Mouse (Mus musculus): ENCODE measurements around the gene Gfra1.

DNA sequence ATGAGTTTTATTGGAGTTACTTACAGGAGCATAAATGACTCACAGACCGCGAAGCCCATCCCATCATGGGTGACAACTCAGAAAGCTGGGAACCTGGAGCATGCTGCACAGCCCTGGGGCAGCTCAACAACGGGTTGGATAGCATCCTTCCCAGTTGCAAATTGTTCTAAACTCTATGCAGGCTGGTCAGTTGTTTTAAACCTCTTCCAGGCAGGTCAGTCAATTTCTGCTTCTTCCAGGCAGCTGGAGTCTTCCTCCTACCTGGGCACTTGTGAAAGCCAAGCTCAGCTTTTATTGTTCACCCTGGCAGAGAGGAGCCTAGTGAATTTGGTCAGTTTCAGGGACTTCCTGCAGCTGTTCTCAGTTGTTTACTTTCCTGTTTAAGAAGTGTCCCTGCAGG lies 18.5 kb upstream of the Gfra1 start:
- TF ChIP-seq CTCF (IDR thresholded peaks at IDR 0.05; ENCODE audit: borderline replicate concordance, extremely low read depth, insufficient read depth, insufficient read length) (no peak), POLR2A (IDR thresholded peaks at IDR 0.05; ENCODE audit: borderline replicate concordance, extremely low read depth, insufficient read depth, insufficient read length, poor library complexity, severe bottlenecking) (no peak)

Data from brain, embryonic 14.5 days (tissue).